Comparison of ENCODE assay signal across 9 mouse cellular contexts in the genomic region with DNA sequence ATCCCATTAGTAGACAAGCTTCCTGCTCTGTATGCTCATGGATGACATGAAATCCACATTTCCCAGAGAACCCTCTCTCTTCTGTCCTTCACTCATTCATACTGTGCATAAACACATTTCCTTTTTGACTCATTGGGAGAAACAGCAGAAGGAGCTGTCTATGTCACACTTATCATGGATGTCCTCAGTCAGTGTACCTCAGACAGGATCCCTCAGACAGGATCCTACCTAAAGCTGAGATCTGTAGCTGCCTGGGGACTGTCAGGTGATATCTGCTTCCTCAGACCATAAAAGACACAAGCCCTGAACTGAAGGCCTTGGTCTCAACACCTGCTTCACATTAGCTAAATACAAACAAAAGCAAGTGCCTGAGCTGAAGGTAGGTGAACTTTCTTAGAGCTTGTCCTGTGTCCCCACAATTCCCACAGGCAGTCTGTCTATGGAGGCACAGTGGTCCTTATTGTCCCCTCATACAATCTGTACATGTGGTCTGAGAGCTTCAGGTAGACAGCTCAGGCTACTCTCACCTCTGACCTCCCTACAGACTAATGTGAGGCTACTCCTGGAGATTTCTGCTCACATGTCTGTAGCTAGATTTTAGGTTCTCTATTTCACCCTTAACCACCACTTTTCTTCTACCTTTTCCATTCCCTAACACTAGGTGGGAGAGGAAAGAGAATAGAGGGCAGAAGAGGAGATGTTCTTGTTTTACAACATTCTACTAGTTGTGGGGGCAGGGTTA. TPM values are rescaled to one million over a fixed set of nuclear protein-coding genes. Genes with fewer than 3 reads are reported as not detected.
A peak's percentile ranks its signal among the peaks of the same experiment; 100 is the strongest.
DNase-seq lines count a peak whose midpoint lies in the region; ATAC-seq lines count a peak whose summit lies in the region.
"Had no signal": no experiment of that assay in that cellular context is flagged by ENCODE, and none has a peak within 500 bp of the region (broad histone marks: within the 10 kb centered on the region; RNA-seq: fewer than 3 reads in every experiment).

No protein-coding gene starts in this region.

- no peak overlapping the region for H3K4me2 ChIP-seq in forebrain, embryonic 15.5 days (replicated peaks)

- no peaks in the 10 kb centered on the region for H3K27me3 ChIP-seq in forebrain, embryonic 15.5 days
- H3K27me3 ChIP-seq in midbrain, embryonic 10.5 days (ENCODE audit: low read depth, poor library complexity, severe bottlenecking): no peaks in the 10 kb centered on the region

- no peak overlapping the region for H3K4me3 ChIP-seq in forebrain, embryonic 15.5 days
- no peak overlapping the region for H3K4me3 ChIP-seq in midbrain, embryonic 10.5 days

- peak; percentile 15 for DNase-seq in CD4-positive, CD25-positive, alpha-beta regulatory T cell, adult 2 months (ENCODE audit: low read depth, low spot score)
- peak; percentile 46 for DNase-seq in MN1 (ENCODE audit: low spot score)
- DNase-seq in midbrain, embryonic 10.5 days (ENCODE audit: low spot score): peak; percentile 14
- DNase-seq in gastrocnemius, postnatal 10 days: no peak
- no peak for DNase-seq in layer of hippocampus, postnatal 14 days (ENCODE audit: low spot score in 2 of 2)
- no peak for DNase-seq in right cerebral cortex, adult 2 months (ENCODE audit: low spot score in 2 of 2)

- ATAC-seq in CD4-positive, CD25-positive, alpha-beta regulatory T cell, adult 4 months: no peak
- ATAC-seq in forebrain, embryonic 15.5 days (replicated peaks): peak; percentile 37; the same call in 1 of the 2 replicates

- H3K9me3 ChIP-seq in forebrain, embryonic 15.5 days: no peaks in the 10 kb centered on the region
- no peaks in the 10 kb centered on the region for H3K9me3 ChIP-seq in midbrain, embryonic 10.5 days (replicated peaks)

- no peaks in the 10 kb centered on the region for H3K36me3 ChIP-seq in forebrain, embryonic 15.5 days
- no peaks in the 10 kb centered on the region for H3K36me3 ChIP-seq in midbrain, embryonic 10.5 days

- H3K9ac ChIP-seq in forebrain, embryonic 15.5 days (replicated peaks): no peak overlapping the region

- no peak overlapping the region for H3K27ac ChIP-seq in forebrain, embryonic 15.5 days (replicated peaks)
- H3K27ac ChIP-seq in midbrain, embryonic 10.5 days (replicated peaks): no peak overlapping the region

- H3K4me1 ChIP-seq in forebrain, embryonic 15.5 days: no peaks in the 10 kb centered on the region
- H3K4me1 ChIP-seq in midbrain, embryonic 10.5 days: no peaks in the 10 kb centered on the region

RNA-seq across cellular contexts. Expression of gene 4931408C20Rik, which starts 1.1 kb away (rescaled TPM):
- not detected for polyA plus RNA-seq in CD4-positive, CD25-positive, alpha-beta regulatory T cell, adult 4 months (2017; shearing (Covaris generic))
- not detected in 2 replicates for polyA plus RNA-seq in forebrain, embryonic 15.5 days (2015; fragmentation: Nextera tagmentation; extraction: Ambion mirVana)
- not detected in 2 replicates for polyA plus RNA-seq in midbrain, embryonic 10.5 days (2016; fragmentation: Nextera tagmentation; extraction: Ambion mirVana)
- not detected for total RNA-seq in gastrocnemius, postnatal 10 days (2021)
- not detected for total RNA-seq in layer of hippocampus, postnatal 14 days (2021)
- total RNA-seq: layer of hippocampus, postnatal 10 days had no signal

Comparison
In these comparisons a context has a peak if more than half of its experiments do, and no peak if none do; other contexts are left out.
1. DNase-seq: peak in CD4-positive, CD25-positive, alpha-beta regulatory T cell, adult 2 months (single experiment), MN1 (single experiment) and midbrain, embryonic 10.5 days (single experiment); none in gastrocnemius, postnatal 10 days (single experiment), layer of hippocampus, postnatal 14 days (0 of 2) and right cerebral cortex, adult 2 months (0 of 2).